Mouse (Mus musculus) cerebellum, adult 2 months (tissue): ENCODE measurements around the gene Kirrel3. TPM values are rescaled to one million over a fixed set of nuclear protein-coding genes. Genes with fewer than 3 reads are reported as not detected.
A peak's percentile ranks its signal among the peaks of the same experiment; 100 is the strongest.

Source experiments
- DNase-seq, 2 experiments: peaks; one replicate each; pipeline ENCODE4 v3.0.0; 2021
- H3K27ac ChIP-seq: fragments of 200-500 bp; 2 replicates; pipeline ENCODE4 v1.5.1; 2012; ENCODE audit warnings: low read length, control low read depth, inconsistent platforms; ENCODE audit not compliant: insufficient read depth
- H3K27me3 ChIP-seq: fragments of 200-500 bp; 2 replicates; pipeline ENCODE4 v1.6.1; 2012; ENCODE audit warnings: inconsistent platforms, mild to moderate bottlenecking, low read length, moderate library complexity; ENCODE audit not compliant: control insufficient read depth, insufficient read depth
- H3K4me1 ChIP-seq: fragments of 200-500 bp; 2 replicates; pipeline ENCODE4 v1.6.1; 2011; ENCODE audit warnings: low read length; ENCODE audit not compliant: control insufficient read depth, insufficient read depth
- H3K4me3 ChIP-seq: fragments of 200-500 bp; replicated peaks from 2 replicates; pipeline ENCODE3; 2011; ENCODE audit warnings: mild to moderate bottlenecking, low read depth, low read length, control low read depth; ENCODE audit not compliant: insufficient read depth
- CTCF ChIP-seq: fragments of 200-500 bp; IDR thresholded peaks from 2 replicates; pipeline ENCODE4 v1.5.1; 2011; ENCODE audit warnings: low read depth, mild to moderate bottlenecking, control low read depth, low read length, moderate library complexity, borderline replicate concordance; ENCODE audit not compliant: insufficient read depth
- POLR2A ChIP-seq: fragments of 200-500 bp; IDR thresholded peaks from 2 replicates; pipeline ENCODE4 v1.6.1; 2011; ENCODE audit warnings: low read length, control low read depth, borderline replicate concordance; ENCODE audit not compliant: insufficient read depth
- WGBS: fragments of 180-500 bp; shearing (Covaris S2); methylation state at CpG from one replicate; pipeline ENCODE4 v1.1.7; 2018; 5-methylcytosine and 5-hydroxymethylcytosine counted together
- polyA plus RNA-seq: library from polyadenylated mRNA; depleted of rRNA; stranded (reverse); fragments of >200 nt; gene quantifications from 2 replicates; pipeline ENCODE4 v1.2.3, GENCODE M21; 2012

Gene Kirrel3
- polyA plus RNA-seq, 1 experiment, result 63.5 TPM

- no peak for TF ChIP-seq POLR2A
- TF ChIP-seq CTCF, result no peak
- 60% methylated on average over 6 of the region's 6 CpGs for WGBS
- Histone ChIP-seq H3K27me3 (no peaks in the 10 kb centered on the region), H3K4me3 (no peak overlapping the region), H3K27ac (no peak overlapping the region), H3K4me1 (peaks cover 5% of the 10 kb centered on the region; the same call in 1 of the 2 replicates)
- DNase-seq, result no peak
Measured at GRCm38 (mm10) chr9:34721478-34722197, 235.9 kb downstream of the Kirrel3 start.

- no peaks in the 10 kb centered on the region for H3K27me3 ChIP-seq
- no peak overlapping the region for H3K4me3 ChIP-seq
- WGBS, result 88% methylated on average over 5 of the region's 5 CpGs
- H3K4me1 ChIP-seq, result peaks cover 3% of the 10 kb centered on the region; the same call in 1 of the 2 replicates
- H3K27ac ChIP-seq, result no peak overlapping the region
- DNase-seq, result no peak
- no peak for TF ChIP-seq POLR2A
- TF ChIP-seq CTCF, result no peak
Measured at GRCm38 (mm10) chr9:34722198-34722550, 236.5 kb downstream of the Kirrel3 start.

- Histone ChIP-seq H3K4me1 (peaks cover 10% of the 10 kb centered on the region), H3K4me3 (no peak overlapping the region), H3K27me3 (no peaks in the 10 kb centered on the region), H3K27ac (no peak overlapping the region)
- no peak for TF ChIP-seq POLR2A
- no peak for TF ChIP-seq CTCF
- 18% methylated on average over 6 of the region's 6 CpGs for whole genome bisulfite sequencing
- no peak for DNase-seq
Measured at GRCm38 (mm10) chr9:34732507-34732906, 246.8 kb downstream of the Kirrel3 start.

- no peak overlapping the region for H3K4me3 ChIP-seq
- H3K27ac ChIP-seq, result no peak overlapping the region
- peak in 1 of 2 experiments; percentile 67 for DNase-seq
- TF ChIP-seq CTCF (no peak), POLR2A (no peak)
- 28% methylated on average over 6 of the region's 6 CpGs for WGBS
- H3K27me3 ChIP-seq, result no peaks in the 10 kb centered on the region
- H3K4me1 ChIP-seq, result peaks cover 10% of the 10 kb centered on the region
Measured at GRCm38 (mm10) chr9:34733579-34733978, 247.9 kb downstream of the Kirrel3 start.

GRCm38 (mm10) chr9:34734991-34735390 is 249.3 kb downstream of the Kirrel3 start:
- 84% methylated on average over 4 of the region's 4 CpGs for WGBS
- no peak overlapping the region for H3K4me3 ChIP-seq

GRCm38 (mm10) chr9:34739431-34739830 is 253.7 kb downstream of the Kirrel3 start:
- H3K27ac ChIP-seq, result no peak overlapping the region
- TF ChIP-seq CTCF (no peak), POLR2A (no peak)
- peaks cover 18% of the 10 kb centered on the region for H3K4me1 ChIP-seq
- no peaks in the 10 kb centered on the region for H3K27me3 ChIP-seq
- no peak overlapping the region for H3K4me3 ChIP-seq
- DNase-seq, result peak in 1 of 2 experiments; percentile 38
- 32% methylated on average over 5 of the region's 5 CpGs for WGBS

More at GRCm38 (mm10) chr9:34734991-34735390, 249.3 kb downstream of the Kirrel3 start:
- DNase-seq, result no peak
- H3K27me3 ChIP-seq, result no peaks in the 10 kb centered on the region
- H3K4me1 ChIP-seq, result peaks cover 15% of the 10 kb centered on the region
- H3K27ac ChIP-seq, result no peak overlapping the region
- TF ChIP-seq POLR2A (no peak), CTCF (no peak)

GRCm38 (mm10) chr9:34740814-34741213 is 255.1 kb downstream of the Kirrel3 start:
- H3K27me3 ChIP-seq, result no peaks in the 10 kb centered on the region
- no peak for DNase-seq
- 35% methylated on average over 3 of the region's 3 CpGs for WGBS
- peaks cover 19% of the 10 kb centered on the region for H3K4me1 ChIP-seq
- H3K4me3 ChIP-seq, result no peak overlapping the region
- TF ChIP-seq CTCF, result no peak
- TF ChIP-seq POLR2A, result no peak
- H3K27ac ChIP-seq, result no peak overlapping the region

- DNase-seq, result peak in 1 of 2 experiments; percentile 44
- TF ChIP-seq CTCF, result peak; percentile 53; the same call in 1 of the 2 replicates
- TF ChIP-seq POLR2A, result no peak
- Histone ChIP-seq H3K27ac (no peak overlapping the region), H3K27me3 (no peaks in the 10 kb centered on the region), H3K4me3 (no peak overlapping the region), H3K4me1 (peaks cover 37% of the 10 kb centered on the region)
- 41% methylated on average over 2 of the region's 2 CpGs for WGBS
Measured at GRCm38 (mm10) chr9:34748003-34748402, 262.3 kb downstream of the Kirrel3 start.
